Mouse (Mus musculus) E14TG2a.4 (cell line): ENCODE data around the gene Dnaaf2.

Source experiments
- CTCF ChIP-seq: conservative IDR thresholded peaks from 2 replicates; pipeline ENCODE4 v1.5.1; 2014; ENCODE audit warnings: low read length
- POU5F1 ChIP-seq: IDR thresholded peaks from 2 replicates; pipeline ENCODE4 v1.6.1; 2014; ENCODE audit warnings: low read length, borderline replicate concordance

GRCm38 (mm10) chr12:69214393-69214792 lies 16.2 kb upstream of the Dnaaf2 start:
- TF ChIP-seq CTCF: no peak
- no peak for TF ChIP-seq POU5F1
